Mouse (Mus musculus) MEL (cell line): ENCODE measurements around the gene Cldn3.

ENCODE experiments used
- CHD1 ChIP-seq: IDR thresholded peaks from 2 replicates; pipeline ENCODE4 v1.6.1; 2012; ENCODE audit warnings: low read depth, mild to moderate bottlenecking, inconsistent platforms, low read length, improper control_type of control experiment
- CHD2 ChIP-seq: IDR thresholded peaks from 2 replicates; pipeline ENCODE4 v1.6.1; 2011; ENCODE audit warnings: low read length, improper control_type of control experiment
- CTCF ChIP-seq, 3 experiments: IDR thresholded peaks in 2 of 3; conservative IDR thresholded peaks in 1 of 3; 2 replicates each; pipeline ENCODE4 v1.5.1; 2011 to 2012; ENCODE audit warnings: low read length in 3 of 3, low read depth in 2 of 3, mild to moderate bottlenecking in 2 of 3, improper control_type of control experiment in 1 of 3, inconsistent platforms in 1 of 3, mixed read lengths in 1 of 3, moderate library complexity in 1 of 3; ENCODE audit not compliant: control insufficient read depth in 1 of 3, insufficient read depth in 1 of 3, poor library complexity in 1 of 3, severe bottlenecking in 1 of 3
- E2F4 ChIP-seq: IDR thresholded peaks from 2 replicates; pipeline ENCODE4 v1.6.1; 2011; ENCODE audit warnings: low read depth, low read length, improper control_type of control experiment, borderline replicate concordance
- ELF1 ChIP-seq: IDR thresholded peaks from 2 replicates; pipeline ENCODE4 v1.6.1; 2014; ENCODE audit warnings: low read depth, mild to moderate bottlenecking, inconsistent platforms, low read length, improper control_type of control experiment, moderate library complexity
- EP300 ChIP-seq, 2 experiments: IDR thresholded peaks; 2 replicates each; pipeline ENCODE4 v1.6.1; 2011; ENCODE audit warnings: improper control_type of control experiment in 2 of 2, low read length in 2 of 2, low read depth in 1 of 2, mild to moderate bottlenecking in 1 of 2
- GATA1 ChIP-seq: IDR thresholded peaks from 2 replicates; pipeline ENCODE4 v1.6.1; 2011; ENCODE audit warnings: low read depth, low read length, improper control_type of control experiment
- MAFK ChIP-seq: IDR thresholded peaks from 2 replicates; pipeline ENCODE4 v1.6.1; 2011; ENCODE audit warnings: low read depth, mild to moderate bottlenecking, low read length, improper control_type of control experiment, borderline replicate concordance
- MAX ChIP-seq: IDR thresholded peaks from 2 replicates; pipeline ENCODE4 v1.6.1; 2011; ENCODE audit warnings: low read length, improper control_type of control experiment
- MYB ChIP-seq: IDR thresholded peaks from 2 replicates; pipeline ENCODE4 v1.6.1; 2011; ENCODE audit warnings: mild to moderate bottlenecking, low read depth, low read length, improper control_type of control experiment
- MYC ChIP-seq: IDR thresholded peaks from 2 replicates; pipeline ENCODE4 v1.6.1; 2011; ENCODE audit warnings: low read depth, mild to moderate bottlenecking, low read length, improper control_type of control experiment, moderate library complexity
- POLR2A ChIP-seq, 2 experiments: IDR thresholded peaks; 2 replicates each; pipeline ENCODE4 v1.6.1; 2011 to 2012; ENCODE audit warnings: low read length in 2 of 2, mild to moderate bottlenecking in 2 of 2, control low read depth in 1 of 2, improper control_type of control experiment in 1 of 2, low read depth in 1 of 2, moderate library complexity in 1 of 2; ENCODE audit not compliant: control insufficient read depth in 1 of 2, insufficient read depth in 1 of 2, poor library complexity in 1 of 2
- USF2 ChIP-seq, 2 experiments: IDR thresholded peaks; 2 replicates each; pipeline ENCODE4 v1.6.1; 2011 to 2012; ENCODE audit warnings: improper control_type of control experiment in 2 of 2, low read length in 2 of 2, borderline replicate concordance in 1 of 2, inconsistent platforms in 1 of 2, low read depth in 1 of 2, mild to moderate bottlenecking in 1 of 2; ENCODE audit not compliant: insufficient read depth in 1 of 2
- ZC3H11A ChIP-seq: IDR thresholded peaks from 2 replicates; pipeline ENCODE4 v1.6.1; 2012; ENCODE audit warnings: low read depth, mild to moderate bottlenecking, inconsistent platforms, low read length, improper control_type of control experiment

GRCm38 (mm10) chr5:135001309-135001708 lies 15.3 kb downstream of the Cldn3 start:
- TF ChIP-seq MYC: no peak
- no peak for TF ChIP-seq MAX
- no peak for TF ChIP-seq CHD1
- TF ChIP-seq E2F4: no peak
- peak in 2 of 3 experiments; percentile 8 to 47; a peak in 3 of 6 replicates for TF ChIP-seq CTCF (IDR thresholded peaks at IDR 0.05 in 2 of 3, conservative IDR thresholded peaks at IDR 0.05 in 1 of 3; ENCODE audit: control insufficient read depth in 1 of 3, insufficient read depth in 1 of 3, low read depth in 2 of 3, low read length in 3 of 3, poor library complexity in 1 of 3, severe bottlenecking in 1 of 3)
- TF ChIP-seq GATA1: no peak
- TF ChIP-seq EP300 (IDR thresholded peaks at IDR 0.05; ENCODE audit: low read depth in 1 of 2, low read length in 2 of 2): no peak
- no peak for TF ChIP-seq POLR2A (IDR thresholded peaks at IDR 0.05; ENCODE audit: control insufficient read depth in 1 of 2, insufficient read depth in 1 of 2, low read depth in 1 of 2, low read length in 2 of 2, poor library complexity in 1 of 2)
- no peak for TF ChIP-seq MYB
- no peak for TF ChIP-seq MAFK
- no peak for TF ChIP-seq ELF1
- TF ChIP-seq CHD2: no peak
- TF ChIP-seq USF2 (IDR thresholded peaks at IDR 0.05; ENCODE audit: borderline replicate concordance in 1 of 2, insufficient read depth in 1 of 2, low read depth in 1 of 2, low read length in 2 of 2): no peak
- no peak for TF ChIP-seq ZC3H11A
